Mouse (Mus musculus) hindbrain, embryonic 11.5 days (tissue): Measurements from ENCODE around the gene March9. TPM values are rescaled to one million over a fixed set of nuclear protein-coding genes. Genes with fewer than 3 reads are reported as not detected.
A peak's percentile ranks its signal among the peaks of the same experiment; 100 is the strongest.

Experiments
- ATAC-seq: fragments of 200-750 bp; cut with Nextera tagmentation; 2 replicates; pipeline ENCODE4 v1.8.0; 2017; ENCODE audit warnings: mild to moderate bottlenecking, moderate TSS enrichment, moderate library complexity; ENCODE audit not compliant: low FRiP score
- DNase-seq: peaks from one replicate; pipeline ENCODE4 v3.0.0-alpha.2; 2015; ENCODE audit warnings: low spot score
- H3K27ac ChIP-seq: fragments of 300-500 bp; sonication (generic); 2 replicates; pipeline ENCODE4 v1.5.1; 2014; ENCODE audit warnings: mild to moderate bottlenecking, low read depth, low read length
- H3K27me3 ChIP-seq: fragments of 300-500 bp; sonication (generic); 2 replicates; pipeline ENCODE4 v1.6.1; 2014; ENCODE audit warnings: mild to moderate bottlenecking, low read length, moderate library complexity, mixed read lengths; ENCODE audit not compliant: control insufficient read depth, insufficient read depth
- H3K36me3 ChIP-seq: fragments of 300-500 bp; sonication (generic); 2 replicates; pipeline ENCODE4 v1.6.1; 2014; ENCODE audit warnings: mild to moderate bottlenecking, low read length, moderate library complexity, mixed read lengths; ENCODE audit not compliant: control insufficient read depth, insufficient read depth
- H3K4me1 ChIP-seq: fragments of 300-500 bp; sonication (generic); replicated peaks from 2 replicates; pipeline ENCODE4 v1.6.1; 2014; ENCODE audit warnings: low read length, mixed read lengths; ENCODE audit not compliant: control insufficient read depth, insufficient read depth
- H3K4me2 ChIP-seq: fragments of 300-500 bp; sonication (generic); replicated peaks from 2 replicates; pipeline ENCODE4 v1.6.1; 2014; ENCODE audit warnings: mild to moderate bottlenecking, low read depth, low read length
- H3K4me3 ChIP-seq: fragments of 300-500 bp; sonication (generic); 2 replicates; pipeline ENCODE4 v1.5.1; 2014; ENCODE audit warnings: low read depth, low read length
- H3K9ac ChIP-seq: fragments of 300-500 bp; sonication (generic); 2 replicates; pipeline ENCODE4 v1.6.1; 2014; ENCODE audit warnings: low read depth, low read length
- H3K9me3 ChIP-seq: fragments of 300-500 bp; sonication (generic); 2 replicates; pipeline ENCODE4 v1.6.1; 2016; ENCODE audit warnings: low read length; ENCODE audit not compliant: control insufficient read depth
- WGBS: fragments of 180-500 bp; shearing (Covaris S2); extraction: QIAGEN DNeasy Blood & Tissue Kit; methylation state at CpG from one replicate; pipeline ENCODE4 v1.1.7; 2014; 5-methylcytosine and 5-hydroxymethylcytosine counted together
- polyA plus RNA-seq: library from polyadenylated mRNA; unstranded; fragments of >200 nt; fragmentation: Nextera tagmentation; extraction: Ambion mirVana; gene quantifications from 2 replicates; pipeline ENCODE4 v1.2.1, GENCODE M21; 2014

The March9 gene
- polyA plus RNA-seq, 1 experiment from 2014 or later = 3.6 TPM

GRCm38 (mm10) chr10:127069281-127070189, 9.6 kb upstream of the March9 start:
- no peaks in the 10 kb centered on the region for H3K27me3 ChIP-seq
- DNase-seq = no peak
- H3K4me3 ChIP-seq = peak overlapping the region; percentile 53
- WGBS = 6% methylated on average over 30 of the region's 30 CpGs
- H3K9me3 ChIP-seq = no peaks in the 10 kb centered on the region
- peak overlapping the region; percentile 79 for H3K27ac ChIP-seq
- peak; percentile 82 for ATAC-seq
- H3K9ac ChIP-seq = peak overlapping the region; percentile 52
- peaks cover 4% of the 10 kb centered on the region; the same call in 1 of the 2 replicates for H3K4me1 ChIP-seq
- peaks cover 22% of the 10 kb centered on the region for H3K36me3 ChIP-seq
- H3K4me2 ChIP-seq = peak overlapping the region; percentile 91

- peaks cover 22% of the 10 kb centered on the region for H3K36me3 ChIP-seq
- H3K27ac ChIP-seq = no peak overlapping the region
- H3K9ac ChIP-seq = no peak overlapping the region; the same call in 1 of the 2 replicates
- WGBS = 83% methylated on average over 9 of the region's 9 CpGs
- H3K9me3 ChIP-seq = no peaks in the 10 kb centered on the region
- no peaks in the 10 kb centered on the region for H3K27me3 ChIP-seq
- ATAC-seq = no peak
- peak overlapping the region; percentile 91 for H3K4me2 ChIP-seq
- H3K4me1 ChIP-seq = peaks cover 4% of the 10 kb centered on the region; the same call in 1 of the 2 replicates
- peak overlapping the region; percentile 53 for H3K4me3 ChIP-seq
- no peak for DNase-seq
Observed at GRCm38 (mm10) chr10:127068360-127069038, 8.5 kb upstream of the March9 start.

- 88% methylated on average over 14 of the region's 14 CpGs for WGBS
- no peak for ATAC-seq
- H3K4me2 ChIP-seq = no peak overlapping the region
- H3K36me3 ChIP-seq = peaks cover 22% of the 10 kb centered on the region
- no peak for DNase-seq
- H3K4me3 ChIP-seq = no peak overlapping the region
- H3K9me3 ChIP-seq = no peaks in the 10 kb centered on the region
- peak overlapping the region; percentile 7; the same call in 1 of the 2 replicates for H3K27ac ChIP-seq
- H3K9ac ChIP-seq = no peak overlapping the region
- H3K4me1 ChIP-seq = peaks cover 4% of the 10 kb centered on the region; the same call in 1 of the 2 replicates
- H3K27me3 ChIP-seq = no peaks in the 10 kb centered on the region
Observed at GRCm38 (mm10) chr10:127066519-127067018, 6.6 kb upstream of the March9 start.

GRCm38 (mm10) chr10:127065981-127066380, 6.0 kb upstream of the March9 start:
- Histone ChIP-seq H3K4me3 (no peak overlapping the region), H3K4me2 (no peak overlapping the region), H3K27ac (no peak overlapping the region), H3K4me1 (peaks cover 4% of the 10 kb centered on the region; the same call in 1 of the 2 replicates), H3K9me3 (no peaks in the 10 kb centered on the region), H3K36me3 (peaks cover 22% of the 10 kb centered on the region), H3K27me3 (no peaks in the 10 kb centered on the region), H3K9ac (no peak overlapping the region)
- WGBS = 92% methylated on average over 9 of the region's 9 CpGs
- no peak for ATAC-seq
- no peak for DNase-seq

GRCm38 (mm10) chr10:127063913-127064870, 4.2 kb upstream of the March9 start:
- H3K27me3 ChIP-seq = no peaks in the 10 kb centered on the region; the same call in 1 of the 2 replicates
- WGBS = 15% methylated on average over 37 of the region's 37 CpGs
- H3K27ac ChIP-seq = peak overlapping the region; percentile 82
- no peaks in the 10 kb centered on the region for H3K9me3 ChIP-seq
- peak overlapping the region; percentile 89 for H3K9ac ChIP-seq
- ATAC-seq = peak; percentile 20
- peak; percentile 68 for DNase-seq
- H3K4me1 ChIP-seq = peaks cover 4% of the 10 kb centered on the region; the same call in 1 of the 2 replicates
- peak overlapping the region; percentile 48 for H3K4me2 ChIP-seq
- H3K36me3 ChIP-seq = peaks cover 22% of the 10 kb centered on the region
- peak overlapping the region; percentile 81 for H3K4me3 ChIP-seq

- Histone ChIP-seq H3K9ac (peak within 1 kb of the TSS; percentile 89), H3K9me3 (no peaks in the 10 kb centered on the region), H3K27me3 (no peaks in the 10 kb centered on the region; the same call in 1 of the 2 replicates), H3K27ac (peak within 1 kb of the TSS; percentile 82), H3K36me3 (peaks cover 22% of the 10 kb centered on the region), H3K4me2 (peak within 1 kb of the TSS; percentile 48), H3K4me3 (peak within 1 kb of the TSS; percentile 81), H3K4me1 (peaks cover 9% of the 10 kb centered on the region; the same call in 1 of the 2 replicates)
- ATAC-seq (peak; percentile 94), DNase-seq (peak; percentile 99)
- under 1% methylated on average over 46 of the region's 46 CpGs for WGBS
Observed at GRCm38 (mm10) chr10:127063239-127063872, 3.4 kb upstream of the March9 start, which contains the start of gene Cdk4. Cdk4 (plus strand) TSS chr10:127063534.

- H3K4me1 ChIP-seq = peaks cover 9% of the 10 kb centered on the region; the same call in 1 of the 2 replicates
- DNase-seq = no peak
- H3K9me3 ChIP-seq = no peaks in the 10 kb centered on the region
- no peak for ATAC-seq
- no peak overlapping the region for H3K9ac ChIP-seq
- H3K27me3 ChIP-seq = no peaks in the 10 kb centered on the region; the same call in 1 of the 2 replicates
- no peak overlapping the region for H3K4me3 ChIP-seq
- H3K27ac ChIP-seq = no peak overlapping the region
- H3K4me2 ChIP-seq = no peak overlapping the region
- WGBS = 81% methylated on average over 5 of the region's 5 CpGs
- H3K36me3 ChIP-seq = peaks cover 21% of the 10 kb centered on the region
Observed at GRCm38 (mm10) chr10:127062503-127062902, 2.5 kb upstream of the March9 start.
